Mouse (Mus musculus) spleen, adult 18-20 months (tissue): ENCODE results near the gene Cntnap1.

Experiments
- DNase-seq, 2 experiments: peaks; one replicate each; pipeline ENCODE4 v3.0.0; 2022; ENCODE audit warnings: mixed read lengths in 2 of 2

The Cntnap1 gene

DNA sequence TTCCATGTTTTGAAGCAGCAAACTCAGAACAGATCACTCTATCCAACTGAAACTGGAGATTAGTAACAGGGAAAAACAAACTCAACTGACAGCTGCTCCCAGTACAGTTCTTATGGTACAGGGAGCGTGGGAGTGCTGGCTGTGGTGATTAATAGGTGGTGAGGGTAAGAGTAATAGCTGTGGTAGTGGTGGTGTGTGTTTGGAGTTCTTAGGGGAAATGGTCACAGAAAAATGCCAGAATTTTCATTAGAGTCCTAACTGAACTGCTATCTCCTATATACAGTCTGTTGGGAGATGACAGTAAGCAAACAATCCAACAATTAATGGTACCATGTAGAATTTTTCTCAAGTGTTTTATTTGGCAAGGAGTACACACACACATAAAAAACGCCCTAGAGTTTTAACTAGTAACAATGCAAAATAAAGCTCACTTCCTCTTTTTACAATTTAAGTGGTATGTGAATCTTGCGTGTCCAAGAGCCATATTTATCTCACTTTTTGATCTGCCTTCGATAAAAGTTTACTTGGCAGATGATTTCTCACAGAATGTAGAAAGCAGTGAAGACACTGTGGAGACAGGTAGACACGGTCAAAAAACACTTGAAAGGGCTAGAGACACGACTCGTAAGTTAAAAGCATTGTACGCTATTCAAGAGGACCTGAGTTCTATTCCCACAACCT lies 51.1 kb downstream of the Cntnap1 start:
- DNase-seq = no peak

DNA sequence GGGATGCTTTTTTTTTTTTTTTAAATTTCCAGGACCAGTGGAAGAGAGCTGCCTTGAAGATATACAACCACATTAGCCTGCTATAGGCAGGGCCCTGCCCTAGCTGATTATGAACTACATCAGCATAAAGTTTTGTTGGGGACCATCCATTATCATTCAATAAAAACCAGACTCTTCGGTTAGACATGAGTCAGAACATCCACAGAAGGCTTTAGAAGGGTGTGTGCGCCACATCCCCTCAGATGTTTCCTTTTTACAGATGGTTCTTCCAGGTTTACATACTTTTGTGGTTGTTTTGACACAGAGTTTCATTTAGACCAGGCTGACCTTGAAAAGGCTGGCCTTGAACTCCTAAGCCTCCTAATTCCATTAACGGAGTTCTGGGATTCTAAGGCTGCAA lies 54.0 kb downstream of the Cntnap1 start:
- no peak for DNase-seq

DNA sequence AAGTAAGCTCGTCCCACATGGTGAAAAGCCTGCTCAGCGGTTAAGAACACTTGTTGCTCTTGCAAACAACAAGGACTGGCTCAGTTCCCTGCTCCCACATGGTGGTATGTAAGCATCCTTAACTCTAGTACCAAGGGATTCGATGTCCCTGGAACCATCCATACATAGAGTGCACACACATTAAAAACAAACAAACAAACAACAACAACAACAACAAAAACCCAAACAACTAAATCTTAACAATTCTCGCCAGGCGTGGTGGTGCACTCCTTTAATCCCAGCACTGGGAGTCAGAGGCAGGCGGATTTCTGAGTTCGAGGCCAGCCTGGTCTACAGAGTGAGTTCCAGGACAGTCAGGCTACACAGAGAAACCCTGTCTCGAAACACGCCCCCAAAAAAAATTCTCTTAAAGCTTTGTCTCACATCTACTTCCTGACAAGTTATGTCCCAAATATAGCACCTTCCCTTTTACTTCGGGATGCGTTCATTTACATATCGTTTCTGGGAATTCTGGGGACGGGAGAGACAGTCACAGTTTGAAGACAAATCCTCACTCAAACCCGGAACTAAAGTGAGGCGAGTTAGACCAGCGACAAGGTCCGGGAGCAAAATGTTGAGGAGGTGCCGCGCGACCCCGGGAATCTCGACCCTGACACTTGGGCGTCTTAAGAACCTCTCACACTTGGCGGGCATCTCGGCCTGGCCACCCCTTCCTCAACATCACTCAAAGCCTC lies 55.2 kb downstream of the Cntnap1 start:
- no peak for DNase-seq

DNA sequence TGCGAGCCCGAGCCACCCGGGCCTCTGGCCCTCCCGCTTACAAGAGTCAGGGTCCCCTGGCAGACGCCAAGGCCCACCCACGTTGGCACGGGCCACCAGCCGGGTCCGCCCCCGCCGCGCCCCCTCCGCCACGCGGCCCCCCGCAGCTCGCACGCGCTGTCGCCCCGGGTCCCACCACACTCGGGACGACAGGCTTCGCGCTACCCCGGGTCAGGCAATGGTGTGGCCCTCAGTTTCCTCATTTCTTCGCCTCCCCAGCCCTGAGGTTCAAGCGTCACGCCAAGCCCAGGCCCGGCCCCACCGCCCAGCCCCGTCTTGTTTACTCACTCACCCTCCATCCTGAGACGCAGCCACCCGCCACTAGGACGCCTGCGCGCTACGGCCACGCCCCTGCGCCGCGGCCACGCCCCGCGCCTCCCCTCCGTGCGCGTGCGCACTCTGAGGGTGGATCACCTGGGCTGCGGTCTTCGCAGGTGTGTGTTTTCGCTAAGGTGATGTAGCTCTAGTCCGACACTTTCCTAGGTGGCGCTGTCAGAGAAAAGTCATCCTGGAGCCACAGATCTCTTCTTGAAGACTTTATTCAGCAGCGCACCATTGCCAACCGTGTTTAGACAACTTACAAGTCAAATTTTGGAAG lies 55.9 kb downstream of the Cntnap1 start, which contains the start of gene Ezh1:
TSS of gene Ezh1 (minus strand) at position 399 of the 637 bp plus-strand sequence.
- DNase-seq = peak; percentile 88 to 96

DNA sequence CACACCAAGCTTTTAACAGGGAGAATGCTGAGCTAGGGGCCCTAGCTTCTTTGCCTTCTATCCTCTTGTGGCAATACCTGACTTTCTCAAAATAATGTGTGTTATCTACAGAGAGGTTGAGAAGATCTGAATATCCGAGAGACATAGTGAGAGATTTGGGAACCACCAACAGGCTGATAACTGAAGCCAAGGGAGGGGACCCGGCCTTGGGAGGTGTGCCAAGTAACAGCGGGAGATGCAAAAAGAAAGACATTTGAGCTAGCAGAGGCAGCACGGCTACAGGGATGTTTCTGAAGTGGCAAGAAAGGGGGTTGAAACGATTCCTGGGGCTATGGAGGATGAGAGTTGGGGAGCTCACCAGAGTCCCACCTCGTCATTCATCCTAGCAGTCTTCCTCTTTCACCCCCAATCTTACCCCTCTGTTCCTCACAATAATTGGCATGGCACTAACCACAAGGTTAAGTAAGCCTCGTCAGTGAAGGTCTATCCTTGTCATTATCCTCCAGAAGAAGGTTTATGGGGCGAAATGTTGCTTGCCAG lies 59.1 kb downstream of the Cntnap1 start:
- no peak for DNase-seq

DNA sequence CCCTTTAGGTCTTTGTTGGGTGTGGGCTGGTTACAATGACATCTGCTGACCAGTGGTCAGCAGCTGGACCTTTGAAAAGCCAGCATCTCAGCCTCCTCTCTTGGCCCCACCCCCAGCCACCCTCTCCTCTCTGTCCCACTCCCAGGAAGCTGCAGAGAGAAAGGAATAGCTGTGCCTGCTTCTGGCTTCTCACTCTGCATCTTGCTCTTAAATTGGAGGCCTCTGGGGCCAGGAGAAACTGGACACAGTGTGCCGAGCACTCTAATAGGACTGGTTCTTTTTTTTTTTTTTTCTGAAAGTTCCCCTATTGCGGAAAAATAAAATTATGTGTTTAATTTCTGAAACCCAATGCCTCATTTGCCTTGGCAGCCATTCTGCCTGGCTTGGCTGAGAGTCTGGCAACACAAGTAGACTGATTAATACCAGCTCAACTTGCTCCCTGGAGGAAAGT lies 59.8 kb downstream of the Cntnap1 start:
- no peak for DNase-seq

DNA sequence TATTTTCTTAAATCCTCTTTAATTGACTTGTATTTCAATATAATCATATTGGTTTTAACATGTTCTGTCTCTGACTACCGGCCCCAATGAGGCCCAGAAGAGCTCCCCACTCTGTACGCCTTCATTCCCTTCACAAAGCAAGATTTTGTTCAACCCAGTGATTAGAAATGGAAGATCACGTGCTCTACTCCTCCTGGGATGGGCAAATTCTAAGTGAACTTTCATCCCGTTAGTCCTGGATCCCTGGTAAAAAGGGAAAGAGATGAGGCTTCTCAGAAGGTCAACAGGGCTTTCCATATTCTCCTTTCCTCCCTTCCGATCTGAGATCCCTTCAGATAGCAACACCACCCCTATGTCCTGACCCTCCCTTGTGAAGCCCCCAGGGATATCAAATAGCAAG lies 60.2 kb downstream of the Cntnap1 start:
- DNase-seq = no peak

DNA sequence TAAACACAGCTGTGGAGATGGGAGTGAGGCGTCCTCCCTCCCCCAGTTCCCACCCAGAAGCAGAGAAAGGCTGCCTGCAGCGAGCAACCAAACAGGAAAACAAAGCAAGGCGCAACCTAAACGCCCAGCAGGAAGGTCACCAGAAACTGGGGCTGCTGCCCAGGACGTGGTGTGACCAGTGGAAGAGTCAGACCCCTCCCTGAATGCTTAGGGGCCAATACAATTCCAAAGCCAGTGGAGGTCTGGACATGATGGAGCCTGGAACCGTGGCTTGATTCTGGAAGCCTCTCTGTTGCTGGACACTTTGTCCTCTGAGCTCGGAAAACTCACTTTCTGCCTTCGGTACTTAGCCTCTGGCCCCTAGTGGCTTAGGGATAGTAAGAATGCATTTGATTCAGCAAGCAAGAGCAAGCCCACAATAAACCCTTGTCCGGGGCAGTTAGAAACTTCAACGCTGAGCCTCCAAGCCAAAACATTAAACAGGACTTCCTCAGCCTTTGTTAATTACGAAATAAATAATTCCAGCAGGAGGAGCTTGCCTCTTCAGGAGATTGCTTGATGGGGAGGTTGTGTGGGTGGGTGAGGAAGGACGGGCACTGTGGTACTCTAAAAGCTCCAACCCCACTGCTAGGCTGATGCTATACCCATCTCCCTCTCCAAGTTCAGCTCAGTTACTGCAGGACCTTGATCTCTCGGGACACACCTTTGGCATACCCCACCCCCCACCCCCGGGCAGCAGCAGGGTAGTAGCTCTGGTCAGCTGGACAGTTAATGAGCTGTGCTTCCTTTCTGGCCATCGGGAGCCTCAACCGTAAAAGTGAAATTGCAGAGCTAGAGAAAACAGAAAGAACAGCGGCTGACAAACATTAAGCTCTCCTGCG lies 60.9 kb downstream of the Cntnap1 start:
- DNase-seq = no peak

DNA sequence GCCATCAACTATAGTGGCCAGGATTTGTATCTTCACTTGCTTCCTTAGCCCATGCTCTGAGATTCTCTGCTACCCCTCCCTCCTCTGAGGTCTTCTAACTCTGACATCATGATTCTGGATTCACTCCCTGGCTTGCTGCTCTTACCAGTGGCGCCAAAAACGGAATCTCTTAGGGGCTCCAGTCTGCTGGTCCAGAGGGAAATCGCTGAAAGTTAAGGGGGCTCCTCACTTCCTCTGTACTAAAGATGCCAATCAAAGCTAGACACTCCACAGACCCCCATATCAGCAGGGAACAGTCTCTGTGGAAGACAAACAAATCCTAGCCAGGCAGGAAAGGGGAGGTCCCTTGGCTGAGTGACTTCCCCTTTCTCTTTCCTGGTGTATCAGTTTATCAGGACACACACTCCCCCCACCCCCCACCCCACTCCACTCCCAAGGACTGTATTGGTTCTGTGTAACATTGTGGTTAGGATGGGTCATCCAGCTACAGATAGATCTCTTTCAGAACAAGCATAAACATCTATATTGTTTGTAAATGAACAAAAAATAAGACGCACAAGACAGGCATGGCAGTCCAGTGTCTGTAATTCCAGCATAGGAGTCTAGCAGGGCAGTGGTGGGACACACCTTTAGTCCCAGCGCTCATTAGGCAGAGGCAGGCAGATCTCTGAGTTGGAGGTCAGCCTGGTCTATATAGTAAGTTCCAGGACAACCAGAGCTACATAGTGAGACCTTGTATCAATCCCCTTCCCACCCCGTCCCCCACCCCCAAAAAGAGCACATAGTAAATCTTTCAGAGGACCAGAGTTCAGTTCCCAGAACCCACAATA lies 61.9 kb downstream of the Cntnap1 start:
- DNase-seq = no peak

DNA sequence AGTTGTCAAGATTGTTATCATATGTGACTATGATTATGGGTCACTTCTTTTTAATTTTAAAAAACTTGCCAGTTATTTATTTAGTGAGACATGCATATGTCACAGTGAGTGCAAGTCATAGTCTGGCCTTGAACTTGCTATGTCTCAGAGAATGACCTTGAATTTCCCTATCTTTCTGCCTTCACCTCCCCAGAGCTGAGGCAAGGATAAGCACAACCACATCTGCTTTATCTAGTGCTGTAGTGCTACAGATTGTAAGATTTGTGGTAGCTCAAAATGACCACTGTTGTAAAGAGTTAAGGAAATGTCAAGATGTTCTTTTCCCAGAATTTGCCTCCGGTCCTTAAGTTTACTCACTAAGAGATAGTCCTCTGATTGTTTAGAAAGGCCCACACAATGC lies 62.9 kb downstream of the Cntnap1 start:
- DNase-seq = no peak

DNA sequence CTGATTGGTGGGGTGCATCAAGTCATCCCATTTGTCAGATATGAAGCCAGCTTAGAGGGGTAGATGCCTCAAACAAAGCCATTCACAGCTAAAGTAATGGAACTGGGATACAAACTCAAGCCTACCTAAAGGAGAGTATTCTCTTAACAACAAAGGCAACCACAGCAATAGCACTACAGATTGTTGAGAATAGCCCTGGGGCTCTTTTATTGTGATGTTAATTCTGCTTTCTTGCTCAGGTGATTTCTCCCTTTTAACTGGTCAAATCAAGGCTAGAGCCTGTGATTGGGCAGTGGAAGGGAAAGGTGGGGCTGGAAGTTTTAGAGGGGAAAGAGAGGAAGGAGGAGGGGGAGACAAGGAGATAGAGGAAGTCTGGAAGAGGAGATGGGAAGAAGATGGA lies 63.8 kb downstream of the Cntnap1 start:
- no peak for DNase-seq

DNA sequence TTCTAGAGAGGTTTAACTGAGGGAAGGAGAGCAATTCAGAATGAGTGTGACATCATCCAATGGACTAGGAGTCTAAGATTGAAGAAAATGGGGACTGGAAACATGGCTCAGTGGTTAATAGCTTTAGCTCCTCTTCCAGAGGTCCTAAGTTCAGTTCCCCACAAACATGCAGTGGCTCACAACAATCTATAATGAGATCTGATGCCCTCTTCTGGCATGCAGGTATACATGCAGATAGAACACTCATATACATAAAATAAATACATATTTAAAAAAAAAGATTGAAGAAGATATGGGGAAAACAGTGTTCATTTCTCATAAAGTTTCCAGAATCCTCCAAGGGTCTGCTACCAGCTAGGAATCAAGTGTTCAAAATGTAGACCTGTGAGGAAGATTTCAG lies 65.1 kb downstream of the Cntnap1 start:
- no peak for DNase-seq

DNA sequence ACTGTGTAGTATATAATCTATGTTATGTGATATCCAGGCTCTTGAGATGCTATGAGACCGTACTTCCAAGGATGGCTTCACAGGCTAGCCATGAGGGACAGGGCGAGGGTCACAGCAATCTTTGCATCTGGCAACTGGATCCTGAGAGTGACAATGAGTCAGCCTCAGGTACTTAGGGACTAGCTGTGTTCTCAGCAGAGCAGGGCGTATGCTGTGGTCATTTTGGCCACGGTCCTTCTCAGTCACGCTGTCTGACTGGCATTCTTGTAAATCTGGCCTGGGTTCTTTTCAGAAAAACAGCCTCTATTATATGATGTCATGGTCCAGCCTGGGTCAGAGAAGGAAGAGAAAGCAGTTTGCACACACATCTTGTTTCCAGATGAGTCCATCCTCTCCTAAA lies 66.5 kb downstream of the Cntnap1 start:
- no peak for DNase-seq

DNA sequence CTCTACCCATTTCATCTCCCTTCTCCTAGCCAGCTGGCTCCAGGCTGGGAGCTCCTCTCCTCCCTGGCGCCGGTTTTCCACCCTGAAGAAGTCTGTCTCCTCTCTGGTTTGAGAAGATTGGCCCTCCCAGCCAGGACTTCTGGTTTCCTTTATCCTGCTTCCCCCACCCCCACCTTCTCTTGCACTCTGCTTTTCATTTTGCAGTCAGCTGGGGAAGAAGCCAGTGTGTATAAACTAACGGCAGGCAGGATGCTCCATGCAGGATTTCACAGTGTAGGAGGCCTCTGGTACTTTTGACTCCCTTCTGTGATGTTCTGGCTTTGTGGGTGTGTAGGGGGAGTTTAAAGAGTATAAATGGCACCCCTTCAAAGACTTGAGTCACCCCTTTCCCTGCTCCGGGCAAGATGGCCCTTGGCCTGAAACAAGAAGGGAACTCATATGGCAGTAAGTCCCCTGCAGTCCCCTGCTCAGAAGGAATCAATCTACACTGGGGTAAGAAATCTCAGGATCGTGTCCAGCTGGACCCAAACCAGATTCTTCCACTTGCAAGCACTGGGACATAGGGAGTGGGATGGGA lies 67.8 kb downstream of the Cntnap1 start:
- DNase-seq = no peak
